Mouse (Mus musculus): ENCODE data around the gene Swi5. TPM values are rescaled to one million over a fixed set of nuclear protein-coding genes. Genes with fewer than 3 reads are reported as not detected.

The Swi5 gene
- 100 to 1,000 TPM; 222 to 264 TPM for polyA plus RNA-seq (2017; shearing (Covaris generic))

GRCm38 (mm10) chr2:32287923-32288367 lies at the start of gene Swi5:
Gene Swi5, minus strand, starts transcription at chr2:32288075.

GRCm38 (mm10) chr2:32287334-32287840 lies 488 bp downstream of the Swi5 start, which contains the start of gene Golga2:
Gene Golga2, plus strand, starts transcription at chr2:32287384.

GRCm38 (mm10) chr2:32259657-32260417 lies 28.0 kb downstream of the Swi5 start, which contains the start of gene Uck1:
Gene Uck1, minus strand, starts transcription at chr2:32260159.

GRCm38 (mm10) chr2:32235886-32236759 lies 51.8 kb downstream of the Swi5 start, which contains the start of gene Pomt1:
Gene Pomt1, plus strand, starts transcription at chr2:32236590.

Other genes starting within 250 kb of the Swi5 start
- 10 to 100 TPM; 24.3 to 56.0 TPM for gene Fam78a, start 203.2 kb downstream of the Swi5 start, polyA plus RNA-seq (2017; shearing (Covaris generic))
- gene Plpp7, start 192.5 kb downstream of the Swi5 start, polyA plus RNA-seq (2017; shearing (Covaris generic)): under 1 TPM; 0.17 to 0.53 TPM
- gene Prrc2b, start 137.0 kb downstream of the Swi5 start, polyA plus RNA-seq (2017; shearing (Covaris generic)): 10 to 100 TPM; 52.6 to 66.4 TPM
- 1 to 10 TPM; 6.6 to 7.3 TPM for gene Pomt1, start 51.5 kb downstream of the Swi5 start, polyA plus RNA-seq (2017; shearing (Covaris generic))
- gene Uck1, start 27.9 kb downstream of the Swi5 start, polyA plus RNA-seq (2017; shearing (Covaris generic)): 100 to 1,000 TPM in 1 of 2 experiments, 10 to 100 TPM in 1; 89.9 to 103 TPM
- gene Golga2, start 691 bp downstream of the Swi5 start, polyA plus RNA-seq (2017; shearing (Covaris generic)): 10 to 100 TPM; 41.9 to 42.0 TPM
- gene Ciz1, start 64.3 kb upstream of the Swi5 start, polyA plus RNA-seq (2017; shearing (Covaris generic)): 100 to 1,000 TPM; 110 to 117 TPM
- under 1 TPM; 0.07 to 0.88 TPM for gene Dnm1, start 65.3 kb upstream of the Swi5 start, polyA plus RNA-seq (2017; shearing (Covaris generic))
- gene 1110008P14Rik, start 93.9 kb upstream of the Swi5 start, polyA plus RNA-seq (2017; shearing (Covaris generic)): 10 to 100 TPM; 61.9 to 74.2 TPM
- gene Lcn2, start 100.2 kb upstream of the Swi5 start, polyA plus RNA-seq (2017; shearing (Covaris generic)): not detected
- gene Ptges2, start 107.8 kb upstream of the Swi5 start, polyA plus RNA-seq (2017; shearing (Covaris generic)): 10 to 100 TPM; 17.9 to 24.6 TPM
- gene Naif1, start 162.4 kb upstream of the Swi5 start, polyA plus RNA-seq (2017; shearing (Covaris generic)): 10 to 100 TPM in 1 of 2 experiments, 1 to 10 TPM in 1; 8.7 to 14.3 TPM
- gene Slc25a25, start 163.4 kb upstream of the Swi5 start, polyA plus RNA-seq (2017; shearing (Covaris generic)): 10 to 100 TPM; 19.0 to 24.9 TPM
- 100 to 1,000 TPM; 112 to 232 TPM for gene Fam102a, start 247.3 kb upstream of the Swi5 start, polyA plus RNA-seq (2017; shearing (Covaris generic))

Measured in inflammation-experienced regulatory T-cells (primary cell).